Mouse (Mus musculus) retina, postnatal 1 day (tissue): ENCODE data around the gene Sox3.
A peak's percentile ranks its signal among the peaks of the same experiment; 100 is the strongest.

ENCODE experiments used
- DNase-seq: peaks from one replicate; pipeline ENCODE4 v3.0.0-alpha.2; 2012

The Sox3 gene

GRCm38 (mm10) chrX:60892801-60893681, at the start of gene Sox3:
TSS of gene Sox3 (minus strand) at chrX:60893430.
- DNase-seq = peak; percentile 87

GRCm38 (mm10) chrX:60940225-60940624, 47.0 kb upstream of the Sox3 start:
- peak; percentile 55 for DNase-seq

- no peak for DNase-seq
Observed at GRCm38 (mm10) chrX:60899546-60899945, 6.3 kb upstream of the Sox3 start.

GRCm38 (mm10) chrX:60898641-60899040, 5.4 kb upstream of the Sox3 start:
- peak; percentile 29 for DNase-seq

GRCm38 (mm10) chrX:60896296-60896695, 3.1 kb upstream of the Sox3 start:
- peak; percentile 62 for DNase-seq

- peak; percentile 60 for DNase-seq
Observed at GRCm38 (mm10) chrX:60895416-60895815, 2.2 kb upstream of the Sox3 start.

- DNase-seq = peak; percentile 52
Observed at GRCm38 (mm10) chrX:60893720-60894543, 702 bp upstream of the Sox3 start.

GRCm38 (mm10) chrX:60892098-60892800, 981 bp downstream of the Sox3 start:
- peak; percentile 73 for DNase-seq

GRCm38 (mm10) chrX:60891329-60892095, 1.7 kb downstream of the Sox3 start:
- DNase-seq = peak; percentile 44

- no peak for DNase-seq
Observed at GRCm38 (mm10) chrX:60890651-60891050, 2.6 kb downstream of the Sox3 start.

- DNase-seq = no peak
Observed at GRCm38 (mm10) chrX:60889956-60890485, 3.2 kb downstream of the Sox3 start.
